Mouse (Mus musculus) left cerebral cortex, postnatal 36 days (tissue): ENCODE results near the gene Rhot2. TPM values are rescaled to one million over a fixed set of nuclear protein-coding genes. Genes with fewer than 3 reads are reported as not detected.

Experiments
- DNase-seq, 2 experiments: peaks; one replicate each; pipeline ENCODE4 v3.0.0; 2021 to 2022; ENCODE audit warnings: low spot score in 2 of 2, mixed read lengths in 1 of 2
- intact Hi-C: fragments of 180-260 bp; cut with DNase I; formaldehyde crosslinking; loops from one replicate; pipeline ENCODE4 v1.15.1; 2025
- total RNA-seq, 2 experiments: library from RNA; stranded (reverse); gene quantifications; 2 replicates each; pipeline ENCODE4 v1.2.3; 2021

Rhot2 gene
- total RNA-seq, 2 experiments from 2014 or later, result 73.7 to 86.7 TPM

- no peak for DNase-seq
- intact Hi-C loops, result no loop called here
Measured at GRCm38 (mm10) chr17:25831451-25832281, 13.0 kb downstream of the Rhot2 start.

- DNase-seq, result no peak
- intact Hi-C loops, result no loop called here
Measured at GRCm38 (mm10) chr17:25830806-25831431, 13.7 kb downstream of the Rhot2 start.

GRCm38 (mm10) chr17:25830200-25830753 is 14.4 kb downstream of the Rhot2 start:
- intact Hi-C loops, result no loop called here
- no peak for DNase-seq

- intact Hi-C loops, result no loop called here
- DNase-seq, result no peak
Measured at GRCm38 (mm10) chr17:25829558-25830017, 15.1 kb downstream of the Rhot2 start.

- DNase-seq, result peak; percentile 87
- intact Hi-C loops, result no loop called here
Measured at GRCm38 (mm10) chr17:25828712-25829557, 15.7 kb downstream of the Rhot2 start, which contains the start of gene Jmjd8. TSS of gene Jmjd8 (plus strand) at chr17:25828867.

- intact Hi-C loops, result no loop called here
- DNase-seq, result no peak
Measured at GRCm38 (mm10) chr17:25828223-25828594, 16.4 kb downstream of the Rhot2 start.

- intact Hi-C loops, result no loop called here
- no peak for DNase-seq
Measured at GRCm38 (mm10) chr17:25827546-25828222, 17.0 kb downstream of the Rhot2 start.

- no peak for DNase-seq
- intact Hi-C loops, result no loop called here
Measured at GRCm38 (mm10) chr17:25827011-25827410, 17.6 kb downstream of the Rhot2 start.

- no peak for DNase-seq
- intact Hi-C loops, result no loop called here
Measured at GRCm38 (mm10) chr17:25825984-25826570, 18.6 kb downstream of the Rhot2 start.

GRCm38 (mm10) chr17:25825311-25825710 is 19.3 kb downstream of the Rhot2 start:
- DNase-seq, result no peak
- intact Hi-C loops, result no loop called here

GRCm38 (mm10) chr17:25824362-25825142 is 20.1 kb downstream of the Rhot2 start:
- intact Hi-C loops, result no loop called here
- no peak for DNase-seq

- intact Hi-C loops, result no loop called here
- peak; percentile 73 to 81 for DNase-seq
Measured at GRCm38 (mm10) chr17:25823452-25823851, 21.2 kb downstream of the Rhot2 start, which contains the start of gene Wdr24. TSS of gene Wdr24 (plus strand) at chr17:25823627.

GRCm38 (mm10) chr17:25818851-25819780 is 25.5 kb downstream of the Rhot2 start:
- DNase-seq, result no peak
- intact Hi-C loops, result no loop called here

- DNase-seq, result no peak
- intact Hi-C loops, result no loop called here
Measured at GRCm38 (mm10) chr17:25817662-25818061, 27.0 kb downstream of the Rhot2 start.

- DNase-seq, result peak; percentile 88 to 93
- intact Hi-C loops, result no loop called here
Measured at GRCm38 (mm10) chr17:25813471-25813870, 31.2 kb downstream of the Rhot2 start.

GRCm38 (mm10) chr17:25810890-25811289 is 33.8 kb downstream of the Rhot2 start:
- no peak for DNase-seq
- intact Hi-C loops, result no loop called here
